Mouse (Mus musculus): ENCODE measurements around the gene Olfr1510. TPM values are rescaled to one million over a fixed set of nuclear protein-coding genes. Genes with fewer than 3 reads are reported as not detected.

Olfr1510 gene
- total and polyA plus RNA-seq, 3 experiments = not detected

GRCm38 (mm10) chr14:52379068-52379467 lies 35.1 kb downstream of the Olfr1510 start, which contains the start of gene Olfr1512:
Olfr1512 (minus strand) TSS chr14:52379168.
- H3K9me3 ChIP-seq (replicated peaks; ENCODE audit: insufficient read depth, low read length) = no peaks in the 10 kb centered on the region
- no peak within 1 kb of the TSS for H3K4me3 ChIP-seq (ENCODE audit: control insufficient read depth in 1 of 2, insufficient read depth in 1 of 2, low read depth in 2 of 2, low read length in 2 of 2)
- no peak within 1 kb of the TSS for H3K27ac ChIP-seq (ENCODE audit: control insufficient read depth, low read depth, low read length)
- H3K27me3 ChIP-seq (ENCODE audit: control insufficient read depth in 1 of 2, insufficient read depth in 2 of 2, low read length in 2 of 2) = no peaks in the 10 kb centered on the region
- no peak for TF ChIP-seq POLR2AphosphoS2 (IDR thresholded peaks at IDR 0.05; ENCODE audit: low read length)
- TF ChIP-seq MYC (IDR thresholded peaks at IDR 0.05; ENCODE audit: low read depth, low read length) = no peak
- no peak for TF ChIP-seq MYB (IDR thresholded peaks at IDR 0.05; ENCODE audit: low read depth, low read length)
- no peak for TF ChIP-seq SMC3 (IDR thresholded peaks at IDR 0.05; ENCODE audit: low read depth, low read length)
- TF ChIP-seq BHLHE40 (IDR thresholded peaks at IDR 0.05; ENCODE audit: borderline replicate concordance, low read depth, low read length) = no peak
- no peak for TF ChIP-seq HCFC1 (IDR thresholded peaks at IDR 0.05; ENCODE audit: low read depth, low read length)
- TF ChIP-seq MEF2A (IDR thresholded peaks at IDR 0.05; ENCODE audit: extremely low read depth, insufficient replicate concordance, low read depth, low read length, poor library complexity, severe bottlenecking) = no peak
- no peak for TF ChIP-seq NELFE (IDR thresholded peaks at IDR 0.05; ENCODE audit: low read depth, low read length)
- TF ChIP-seq JUND (IDR thresholded peaks at IDR 0.05; ENCODE audit: low read depth, low read length) = no peak
- no peak for TF ChIP-seq ZMIZ1 (IDR thresholded peaks at IDR 0.05; ENCODE audit: low read depth, low read length)
- no peak for TF ChIP-seq USF2 (IDR thresholded peaks at IDR 0.05; ENCODE audit: borderline replicate concordance in 1 of 2, insufficient read depth in 1 of 2, low read depth in 1 of 2, low read length in 2 of 2)
- no peak for TF ChIP-seq MAFK (IDR thresholded peaks at IDR 0.05; ENCODE audit: borderline replicate concordance, low read depth, low read length)
- TF ChIP-seq CHD1 (IDR thresholded peaks at IDR 0.05; ENCODE audit: low read depth, low read length) = no peak
- TF ChIP-seq USF1 (IDR thresholded peaks at IDR 0.05; ENCODE audit: low read depth, low read length) = no peak
- H3K36me3 ChIP-seq (ENCODE audit: control insufficient read depth in 1 of 2, insufficient read depth in 2 of 2, low read length in 2 of 2) = no peaks in the 10 kb centered on the region
- H3K9ac ChIP-seq (ENCODE audit: control insufficient read depth, low read depth, low read length, poor library complexity, severe bottlenecking) = no peak within 1 kb of the TSS
- H3K79me2 ChIP-seq (ENCODE audit: control insufficient read depth, insufficient read depth, low read length, poor library complexity) = no peaks in the 10 kb centered on the region
- DNase-seq (ENCODE audit: low read depth, low spot score) = no peak
- H3K4me1 ChIP-seq (ENCODE audit: control insufficient read depth in 1 of 2, insufficient read depth in 2 of 2, low read length in 2 of 2) = no peaks in the 10 kb centered on the region

- no peaks in the 10 kb centered on the region for H3K36me3 ChIP-seq (ENCODE audit: control insufficient read depth in 1 of 2, insufficient read depth in 2 of 2, low read length in 2 of 2)
- H3K27ac ChIP-seq (ENCODE audit: control insufficient read depth, low read depth, low read length) = no peak overlapping the region
- H3K4me1 ChIP-seq (ENCODE audit: control insufficient read depth in 1 of 2, insufficient read depth in 2 of 2, low read length in 2 of 2) = no peaks in the 10 kb centered on the region
- no peak overlapping the region for H3K4me3 ChIP-seq (ENCODE audit: control insufficient read depth in 1 of 2, insufficient read depth in 1 of 2, low read depth in 2 of 2, low read length in 2 of 2)
- DNase-seq (ENCODE audit: low read depth, low spot score) = no peak
- H3K79me2 ChIP-seq (ENCODE audit: control insufficient read depth, insufficient read depth, low read length, poor library complexity) = no peaks in the 10 kb centered on the region
- H3K9me3 ChIP-seq (replicated peaks; ENCODE audit: insufficient read depth, low read length) = no peaks in the 10 kb centered on the region
- H3K27me3 ChIP-seq (ENCODE audit: control insufficient read depth in 1 of 2, insufficient read depth in 2 of 2, low read length in 2 of 2) = no peaks in the 10 kb centered on the region
- H3K9ac ChIP-seq (ENCODE audit: control insufficient read depth, low read depth, low read length, poor library complexity, severe bottlenecking) = no peak overlapping the region
- TF ChIP-seq MXI1 (IDR thresholded peaks at IDR 0.05; ENCODE audit: low read depth, low read length) (no peak), POLR2AphosphoS5 (IDR thresholded peaks at IDR 0.05; ENCODE audit: borderline replicate concordance, low read depth, low read length) (no peak), MAFK (IDR thresholded peaks at IDR 0.05; ENCODE audit: borderline replicate concordance, low read depth, low read length) (no peak), ETS1 (IDR thresholded peaks at IDR 0.05; ENCODE audit: low read depth, low read length) (no peak), CHD1 (IDR thresholded peaks at IDR 0.05; ENCODE audit: low read depth, low read length) (no peak), USF1 (IDR thresholded peaks at IDR 0.05; ENCODE audit: low read depth, low read length) (no peak), POLR2A (IDR thresholded peaks at IDR 0.05; ENCODE audit: control insufficient read depth in 1 of 2, insufficient read depth in 1 of 2, low read depth in 1 of 2, low read length in 2 of 2, poor library complexity in 1 of 2) (no peak), EP300 (IDR thresholded peaks at IDR 0.05; ENCODE audit: low read depth in 1 of 2, low read length in 2 of 2) (no peak), JUND (IDR thresholded peaks at IDR 0.05; ENCODE audit: low read depth, low read length) (no peak), RAD21 (IDR thresholded peaks at IDR 0.05; ENCODE audit: low read depth, low read length) (no peak), MYC (IDR thresholded peaks at IDR 0.05; ENCODE audit: low read depth, low read length) (no peak), ZC3H11A (IDR thresholded peaks at IDR 0.05; ENCODE audit: low read depth, low read length) (no peak), MYB (IDR thresholded peaks at IDR 0.05; ENCODE audit: low read depth, low read length) (no peak), SMC3 (IDR thresholded peaks at IDR 0.05; ENCODE audit: low read depth, low read length) (no peak)
Measured at GRCm38 (mm10) chr14:52368741-52369140, 45.4 kb downstream of the Olfr1510 start.

All from MEL (cell line).